Mouse (Mus musculus): ENCODE measurements around the gene Ccdc51. TPM values are rescaled to one million over a fixed set of nuclear protein-coding genes. Genes with fewer than 3 reads are reported as not detected.

The Ccdc51 gene
- polyA plus RNA-seq, 1 experiment: not detected

GRCm38 (mm10) chr9:109110240-109110639, 27.9 kb downstream of the Ccdc51 start:
- WGBS: 92% methylated on average over 11 of the region's 11 CpGs
- Histone ChIP-seq H3K4me1 (ENCODE audit: control insufficient read depth, insufficient read depth, low read length) (peaks cover 3% of the 10 kb centered on the region; the same call in 1 of the 2 replicates), H3K4me3 (ENCODE audit: insufficient read depth, low read depth, low read length) (no peak overlapping the region), H3K27ac (ENCODE audit: insufficient read depth, low read depth, low read length) (no peak overlapping the region)
- TF ChIP-seq CTCF (IDR thresholded peaks at IDR 0.05; ENCODE audit: insufficient read depth, low read depth, low read length): no peak

GRCm38 (mm10) chr9:109111101-109111500, 28.8 kb downstream of the Ccdc51 start:
- 89% methylated on average over 4 of the region's 4 CpGs for WGBS
- TF ChIP-seq CTCF (IDR thresholded peaks at IDR 0.05; ENCODE audit: insufficient read depth, low read depth, low read length) (no peak), POLR2A (IDR thresholded peaks at IDR 0.05; ENCODE audit: insufficient read depth, low read depth, low read length) (no peak)
- H3K4me1 ChIP-seq (ENCODE audit: control insufficient read depth, insufficient read depth, low read length): no peaks in the 10 kb centered on the region

GRCm38 (mm10) chr9:109111591-109111990, 29.3 kb downstream of the Ccdc51 start:
- Histone ChIP-seq H3K4me3 (ENCODE audit: insufficient read depth, low read depth, low read length) (no peak overlapping the region), H3K4me1 (ENCODE audit: control insufficient read depth, insufficient read depth, low read length) (no peaks in the 10 kb centered on the region), H3K27ac (ENCODE audit: insufficient read depth, low read depth, low read length) (no peak overlapping the region)
- WGBS: 94% methylated on average over 9 of the region's 9 CpGs
- no peak for TF ChIP-seq POLR2A (IDR thresholded peaks at IDR 0.05; ENCODE audit: insufficient read depth, low read depth, low read length)
- TF ChIP-seq CTCF (IDR thresholded peaks at IDR 0.05; ENCODE audit: insufficient read depth, low read depth, low read length): no peak

More at GRCm38 (mm10) chr9:109111101-109111500, 28.8 kb downstream of the Ccdc51 start:
- H3K4me3 ChIP-seq (ENCODE audit: insufficient read depth, low read depth, low read length): no peak overlapping the region
- no peak overlapping the region for H3K27ac ChIP-seq (ENCODE audit: insufficient read depth, low read depth, low read length)

- Histone ChIP-seq H3K4me1 (ENCODE audit: control insufficient read depth, insufficient read depth, low read length) (no peaks in the 10 kb centered on the region), H3K27ac (ENCODE audit: insufficient read depth, low read depth, low read length) (no peak overlapping the region), H3K4me3 (ENCODE audit: insufficient read depth, low read depth, low read length) (no peak overlapping the region)
- WGBS: 95% methylated on average over 8 of the region's 8 CpGs
- TF ChIP-seq CTCF (IDR thresholded peaks at IDR 0.05; ENCODE audit: insufficient read depth, low read depth, low read length): no peak
- no peak for TF ChIP-seq POLR2A (IDR thresholded peaks at IDR 0.05; ENCODE audit: insufficient read depth, low read depth, low read length)
These were observed 31.0 kb downstream of the Ccdc51 start for GRCm38 (mm10) chr9:109113331-109113730.

- no peak overlapping the region for H3K27ac ChIP-seq (ENCODE audit: insufficient read depth, low read depth, low read length)
- TF ChIP-seq POLR2A (IDR thresholded peaks at IDR 0.05; ENCODE audit: insufficient read depth, low read depth, low read length) (no peak), CTCF (IDR thresholded peaks at IDR 0.05; ENCODE audit: insufficient read depth, low read depth, low read length) (no peak)
- H3K4me1 ChIP-seq (ENCODE audit: control insufficient read depth, insufficient read depth, low read length): no peaks in the 10 kb centered on the region
- H3K4me3 ChIP-seq (ENCODE audit: insufficient read depth, low read depth, low read length): no peak overlapping the region
- 94% methylated on average over 11 of the region's 11 CpGs for WGBS
These were observed 32.0 kb downstream of the Ccdc51 start for GRCm38 (mm10) chr9:109114276-109114675.

DNA sequence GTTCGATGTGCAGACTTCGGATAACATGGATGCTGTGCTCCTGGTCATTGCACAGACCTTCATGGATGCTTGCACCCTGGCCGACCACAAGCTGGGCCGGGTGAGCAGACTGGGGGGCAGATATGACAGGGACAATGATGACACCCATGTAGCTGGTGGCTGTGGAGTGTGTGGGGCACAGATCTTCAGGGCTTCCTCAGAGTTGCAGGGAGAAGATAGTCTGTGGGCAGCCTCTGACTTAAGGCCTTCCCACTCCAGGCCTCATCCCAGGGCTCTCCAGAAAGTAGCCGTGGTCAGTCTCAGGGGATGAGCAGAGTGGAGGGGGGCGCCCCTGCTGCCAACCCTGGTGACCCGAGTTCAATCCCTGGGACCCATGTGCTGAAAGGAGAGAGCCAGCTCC, 32.6 kb downstream of the Ccdc51 start:
- TF ChIP-seq CTCF (IDR thresholded peaks at IDR 0.05; ENCODE audit: insufficient read depth, low read depth, low read length) (no peak), POLR2A (IDR thresholded peaks at IDR 0.05; ENCODE audit: insufficient read depth, low read depth, low read length) (no peak)
- H3K27ac ChIP-seq (ENCODE audit: insufficient read depth, low read depth, low read length): no peak overlapping the region
- H3K4me3 ChIP-seq (ENCODE audit: insufficient read depth, low read depth, low read length): no peak overlapping the region
- 90% methylated on average over 7 of the region's 7 CpGs for WGBS
- H3K4me1 ChIP-seq (ENCODE audit: control insufficient read depth, insufficient read depth, low read length): no peaks in the 10 kb centered on the region

DNA sequence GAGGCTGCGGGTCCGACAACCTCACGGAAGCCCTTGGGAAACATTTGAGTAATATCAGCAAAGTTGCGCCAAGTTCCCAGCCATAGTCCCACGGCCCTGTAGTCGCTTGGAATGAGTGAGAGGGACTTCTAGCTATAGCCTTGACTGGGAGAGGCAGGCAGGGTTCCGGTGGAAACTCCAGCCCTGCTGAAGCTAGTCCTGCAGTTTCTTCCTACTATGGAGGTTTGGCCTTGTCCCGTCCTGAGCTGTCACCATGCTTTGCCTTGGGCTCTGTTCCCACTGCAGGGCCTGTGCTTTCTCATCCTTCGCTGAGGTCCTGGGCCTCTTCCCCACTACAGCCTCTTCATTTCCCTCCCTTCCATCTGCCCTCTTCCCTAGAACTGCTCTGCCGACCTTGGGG, 33.9 kb downstream of the Ccdc51 start:
- Histone ChIP-seq H3K27ac (ENCODE audit: insufficient read depth, low read depth, low read length) (no peak overlapping the region), H3K4me3 (ENCODE audit: insufficient read depth, low read depth, low read length) (no peak overlapping the region), H3K4me1 (ENCODE audit: control insufficient read depth, insufficient read depth, low read length) (no peaks in the 10 kb centered on the region)
- TF ChIP-seq POLR2A (IDR thresholded peaks at IDR 0.05; ENCODE audit: insufficient read depth, low read depth, low read length) (no peak), CTCF (IDR thresholded peaks at IDR 0.05; ENCODE audit: insufficient read depth, low read depth, low read length) (no peak)
- WGBS: 93% methylated on average over 10 of the region's 10 CpGs

DNA sequence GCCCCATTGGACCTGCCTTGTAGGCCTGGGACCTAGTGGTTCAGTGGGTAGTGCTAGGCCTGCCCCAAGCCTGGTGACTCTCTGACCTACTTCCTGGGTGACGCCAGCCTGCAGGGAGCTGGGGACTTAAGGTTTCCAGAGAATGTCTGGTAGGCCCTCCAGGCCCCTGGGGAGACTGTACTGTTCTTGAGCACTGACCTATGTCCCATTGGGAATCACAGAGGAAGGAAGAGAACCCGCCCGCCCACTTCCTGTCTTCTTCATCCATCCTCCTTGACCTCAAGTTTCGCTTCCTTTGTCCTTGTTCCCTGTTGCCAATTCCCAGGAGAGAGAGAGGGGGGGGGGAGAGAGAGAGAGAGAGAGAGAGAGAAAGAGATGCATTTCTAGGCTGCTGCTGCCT, 35.8 kb downstream of the Ccdc51 start:
- Histone ChIP-seq H3K4me1 (ENCODE audit: control insufficient read depth, insufficient read depth, low read length) (no peaks in the 10 kb centered on the region), H3K27ac (ENCODE audit: insufficient read depth, low read depth, low read length) (no peak overlapping the region), H3K4me3 (ENCODE audit: insufficient read depth, low read depth, low read length) (no peak overlapping the region)
- 92% methylated on average over 4 of the region's 4 CpGs for WGBS
- TF ChIP-seq CTCF (IDR thresholded peaks at IDR 0.05; ENCODE audit: insufficient read depth, low read depth, low read length) (no peak), POLR2A (IDR thresholded peaks at IDR 0.05; ENCODE audit: insufficient read depth, low read depth, low read length) (no peak)

- TF ChIP-seq CTCF (IDR thresholded peaks at IDR 0.05; ENCODE audit: insufficient read depth, low read depth, low read length) (no peak), POLR2A (IDR thresholded peaks at IDR 0.05; ENCODE audit: insufficient read depth, low read depth, low read length) (no peak)
- H3K4me1 ChIP-seq (ENCODE audit: control insufficient read depth, insufficient read depth, low read length): no peaks in the 10 kb centered on the region
- WGBS: 81% methylated on average over 9 of the region's 9 CpGs
- H3K4me3 ChIP-seq (ENCODE audit: insufficient read depth, low read depth, low read length): no peak overlapping the region
- H3K27ac ChIP-seq (ENCODE audit: insufficient read depth, low read depth, low read length): no peak overlapping the region
These were observed 37.3 kb downstream of the Ccdc51 start for GRCm38 (mm10) chr9:109119571-109119970.

DNA sequence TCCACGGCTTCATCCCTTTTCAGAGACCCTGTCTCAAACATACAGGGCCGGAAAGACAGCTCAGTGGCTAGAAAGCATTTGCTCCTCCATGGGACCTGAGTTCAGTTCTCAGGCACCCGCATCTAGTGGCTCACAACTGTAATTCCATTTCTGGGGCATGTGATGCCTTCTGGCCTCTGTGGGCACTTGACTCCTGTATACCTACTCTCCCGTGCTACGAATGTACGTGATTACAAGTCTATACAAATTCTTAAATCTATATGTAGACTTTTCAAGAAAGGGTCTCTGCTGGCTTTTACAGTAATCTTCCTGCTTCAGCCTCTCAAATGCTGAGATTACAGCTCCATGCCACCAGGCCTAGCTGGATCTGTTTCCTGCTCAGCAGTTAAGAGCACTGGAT, 38.7 kb downstream of the Ccdc51 start:
- WGBS: 93% methylated on average over 6 of the region's 6 CpGs
- Histone ChIP-seq H3K4me3 (ENCODE audit: insufficient read depth, low read depth, low read length) (no peak overlapping the region), H3K27ac (ENCODE audit: insufficient read depth, low read depth, low read length) (no peak overlapping the region), H3K4me1 (ENCODE audit: control insufficient read depth, insufficient read depth, low read length) (no peaks in the 10 kb centered on the region)
- TF ChIP-seq CTCF (IDR thresholded peaks at IDR 0.05; ENCODE audit: insufficient read depth, low read depth, low read length) (no peak), POLR2A (IDR thresholded peaks at IDR 0.05; ENCODE audit: insufficient read depth, low read depth, low read length) (no peak)

All from olfactory bulb, adult 2 months (tissue).